In the genomic region with DNA sequence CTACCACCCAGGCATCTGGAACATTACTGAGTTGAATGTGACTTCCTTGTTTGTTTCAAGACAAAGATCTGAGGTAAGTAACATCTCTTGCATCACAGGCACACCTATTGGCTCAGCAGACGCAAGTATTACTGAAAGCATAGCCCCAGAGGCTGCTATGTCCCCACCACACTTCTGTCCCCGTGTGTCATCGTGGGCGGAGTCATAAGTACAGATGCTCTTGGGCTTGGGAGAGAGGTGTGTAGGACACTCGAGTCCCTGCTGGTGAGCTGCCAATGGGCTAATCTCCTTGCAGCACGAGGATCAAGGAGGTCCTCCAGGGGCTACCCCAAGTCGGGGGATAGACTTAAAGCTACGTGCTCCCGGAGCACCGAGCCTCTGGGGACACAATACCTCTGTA, we compare ENCODE assay signal across 29 mouse cellular contexts. TPM values are rescaled to one million over a fixed set of nuclear protein-coding genes. Genes with fewer than 3 reads are reported as not detected.
DNase-seq lines count a peak whose midpoint lies in the region; ATAC-seq and TF ChIP-seq lines count a peak whose summit lies in the region.
"Had no signal": no experiment of that assay in that cellular context is flagged by ENCODE, and none has a peak within 500 bp of the region (broad histone marks: within the 10 kb centered on the region; RNA-seq: fewer than 3 reads in every experiment).

No protein-coding gene starts in this region.

- no peaks in the 10 kb centered on the region for H3K27me3 ChIP-seq in CH12.LX (replicated peaks)
- H3K27me3 ChIP-seq in kidney, embryonic 16.5 days (ENCODE audit: insufficient read depth, low read length) = no peaks in the 10 kb centered on the region
- H3K27me3 ChIP-seq: heart, embryonic 13.5 days; hindbrain, embryonic 15.5 days; liver, embryonic 13.5 days; lung, embryonic 15.5 days; midbrain, embryonic 15.5 days; neural tube, embryonic 12.5 days had no signal

- peak; percentile 17 for DNase-seq in CH12.LX (ENCODE audit: extremely low read depth)
- DNase-seq in lung, postnatal 10 days = peak; percentile 61
- DNase-seq in thymus, postnatal 14 days = no peak
- no peak for DNase-seq in kidney, adult 9 months
- DNase-seq: adrenal gland, adult 2 months; adrenal gland, postnatal 36 days; B cell, adult 2 months; cerebellum, adult 18-20 months; cerebellum, postnatal 14 days; gastrocnemius, postnatal 36 days; heart, postnatal 10 days; kidney, adult 18-20 months; kidney, postnatal 10 days; liver, embryonic 13.5 days; right cerebral cortex, adult 18-20 months; spleen, adult 18-20 months; thymus, adult 18-20 months; thymus, postnatal 36 days had no signal

- H3K9ac ChIP-seq in CH12.LX (ENCODE audit: insufficient read depth, low read depth) = no peak overlapping the region
- H3K9ac ChIP-seq in kidney, embryonic 16.5 days (replicated peaks; ENCODE audit: low read length) = no peak overlapping the region
- H3K9ac ChIP-seq: heart, embryonic 13.5 days; hindbrain, embryonic 15.5 days; liver, embryonic 13.5 days; lung, embryonic 15.5 days; midbrain, embryonic 15.5 days; neural tube, embryonic 12.5 days had no signal

- dilution Hi-C loops in CH12.LX (cut with MboI; ENCODE audit: extremely low pct_ligation_motif_present, extremely low pct_unique_long_range_greater_than_20kb, low sequenced_read_pairs) = no loop called here

- whole genome bisulfite sequencing in kidney, embryonic 16.5 days = 88% methylated on average over 10 of the region's 10 CpGs

- peaks cover 3% of the 10 kb centered on the region for H3K9me3 ChIP-seq in CH12.LX (replicated peaks; ENCODE audit: low read length)
- no peaks in the 10 kb centered on the region for H3K9me3 ChIP-seq in kidney, embryonic 16.5 days (ENCODE audit: low read length)
- H3K9me3 ChIP-seq: heart, embryonic 13.5 days; hindbrain, embryonic 15.5 days; liver, embryonic 13.5 days; lung, embryonic 15.5 days; midbrain, embryonic 15.5 days; neural tube, embryonic 12.5 days had no signal

- in situ Hi-C loops in CH12.LX (cut with MboI; ENCODE audit: low pct_ligation_motif_present, low pct_unique_long_range_greater_than_20kb, low sequenced_read_pairs) = no loop called here

- no peak for TF ChIP-seq CTCF in CH12.LX (conservative IDR thresholded peaks at IDR 0.05 in 1 of 2, IDR thresholded peaks at IDR 0.05 in 1 of 2; ENCODE audit: low read depth in 2 of 2, low read length in 2 of 2)

- no peak for TF ChIP-seq EP300 in CH12.LX (IDR thresholded peaks at IDR 0.05; ENCODE audit: low read length)

- H3K4me3 ChIP-seq in CH12.LX (replicated peaks in 1 of 3; ENCODE audit: low read depth in 2 of 3, low read length in 2 of 3, poor library complexity in 1 of 3) = no peak overlapping the region
- no peak overlapping the region for H3K4me3 ChIP-seq in kidney, embryonic 16.5 days (ENCODE audit: low read length)
- H3K4me3 ChIP-seq: heart, embryonic 13.5 days; hindbrain, embryonic 15.5 days; liver, embryonic 13.5 days; lung, embryonic 15.5 days; midbrain, embryonic 15.5 days; neural tube, embryonic 12.5 days had no signal

- no peak overlapping the region for H3K4me2 ChIP-seq in CH12.LX (ENCODE audit: insufficient read depth, low read depth, poor library complexity, severe bottlenecking)
- H3K4me2 ChIP-seq in kidney, embryonic 16.5 days (replicated peaks; ENCODE audit: low read depth, low read length) = no peak overlapping the region
- H3K4me2 ChIP-seq: heart, embryonic 13.5 days; hindbrain, embryonic 15.5 days; liver, embryonic 13.5 days; lung, embryonic 15.5 days; midbrain, embryonic 15.5 days; neural tube, embryonic 12.5 days had no signal

- ATAC-seq in granulocyte monocyte progenitor cell, adult 5-6 weeks (replicated peaks; ENCODE audit: poor library complexity, severe bottlenecking) = peak; percentile 68
- ATAC-seq in megakaryocyte, adult 5-6 weeks (ENCODE audit: poor library complexity, severe bottlenecking) = peak; percentile 93
- ATAC-seq in kidney, embryonic 16.5 days (ENCODE audit: low FRiP score, low TSS enrichment) = no peak
- ATAC-seq: activated CD4-positive, CD25-positive, alpha-beta regulatory T cell, adult 4 months; forebrain, embryonic 14.5 days; inflammation-experienced regulatory T-cells, adult 6 months; midbrain, embryonic 15.5 days had no signal

- no peak for TF ChIP-seq POLR2A in CH12.LX (IDR thresholded peaks at IDR 0.05; ENCODE audit: low read depth, low read length)

- no peak for TF ChIP-seq RAD21 in CH12.LX (IDR thresholded peaks at IDR 0.05; ENCODE audit: low read depth, low read length)

- H3K36me3 ChIP-seq in CH12.LX (replicated peaks in 1 of 2; ENCODE audit: control insufficient read depth in 1 of 2, insufficient read depth in 1 of 2, low read length in 1 of 2) = no peaks in the 10 kb centered on the region
- H3K36me3 ChIP-seq in kidney, embryonic 16.5 days (ENCODE audit: insufficient read depth, low read length) = no peaks in the 10 kb centered on the region
- H3K36me3 ChIP-seq: heart, embryonic 13.5 days; liver, embryonic 13.5 days; lung, embryonic 15.5 days; midbrain, embryonic 15.5 days; neural tube, embryonic 12.5 days had no signal

- peaks cover 2 to 21% of the 10 kb centered on the region in 2 experiments; a peak in 2 of 4 replicates for H3K4me1 ChIP-seq in CH12.LX (ENCODE audit: control insufficient read depth in 1 of 2, insufficient read depth in 2 of 2)
- H3K4me1 ChIP-seq in kidney, embryonic 16.5 days (ENCODE audit: insufficient read depth, low read length) = peaks cover 10% of the 10 kb centered on the region
- H3K4me1 ChIP-seq: liver, embryonic 13.5 days; lung, embryonic 15.5 days; midbrain, embryonic 15.5 days had no signal

- H3K27ac ChIP-seq in CH12.LX (ENCODE audit: insufficient read depth, low read depth) = no peak overlapping the region
- H3K27ac ChIP-seq in kidney, embryonic 16.5 days (ENCODE audit: low read length) = no peak overlapping the region
- H3K27ac ChIP-seq: heart, embryonic 13.5 days; hindbrain, embryonic 15.5 days; liver, embryonic 13.5 days; lung, embryonic 15.5 days; midbrain, embryonic 15.5 days; neural tube, embryonic 12.5 days had no signal

- H3K79me2 ChIP-seq in CH12.LX (replicated peaks; ENCODE audit: control insufficient read depth, extremely low read depth, insufficient read depth, poor library complexity, severe bottlenecking) = no peaks in the 10 kb centered on the region

TF ChIP-seq in CH12.LX, 34 proteins besides CTCF, POLR2A, EP300 and RAD21:
- TF ChIP-seq IRF4 (IDR thresholded peaks at IDR 0.05; ENCODE audit: low read depth, low read length) (no peak), MEF2A (IDR thresholded peaks at IDR 0.05; ENCODE audit: borderline replicate concordance, low read depth, low read length) (no peak), NELFE (IDR thresholded peaks at IDR 0.05; ENCODE audit: low read depth, low read length) (no peak), USF2 (conservative IDR thresholded peaks at IDR 0.05; ENCODE audit: low read depth, low read length) (no peak), E2F4 (IDR thresholded peaks at IDR 0.05; ENCODE audit: insufficient replicate concordance, low read depth, low read length) (no peak)

RNA-seq across cellular contexts. Expression of a gene that starts 56.0 kb away (rescaled TPM):
- total RNA-seq in CH12.LX (2012; rRNA removed) (20.3 and 26.5 TPM in 2 replicates), CH12.LX (2014; rRNA removed) (24.4 and 30.7 TPM in 2 replicates)
- polyA plus RNA-seq in CH12.LX (2012; ENCODE audit: insufficient read length, low read depth) = 22.2 and 27.5 TPM in 2 replicates
- 0.34 TPM in 1 of 2 replicates, not detected in the other for total RNA-seq in granulocyte monocyte progenitor cell, adult 5-6 weeks (2014; fragmentation: Nextera tagmentation)
- not detected in 2 replicates for total RNA-seq in granulocyte monocyte progenitor cell, adult 5-6 weeks (2017)
- total RNA-seq in megakaryocyte, adult 5-6 weeks (2015) = 0.13 and 0.75 TPM in 2 replicates
- 0.07 and 0.12 TPM in 2 replicates for total RNA-seq in megakaryocyte, adult 5-6 weeks (2017)
- 57.1 and 58.6 TPM in 2 replicates for polyA plus RNA-seq in kidney, embryonic 16.5 days (2015; fragmentation: Nextera tagmentation; extraction: Ambion mirVana)
- polyA plus RNA-seq: activated CD4-positive, CD25-positive, alpha-beta regulatory T cell, adult 4 months had no signal

Comparison
In these comparisons a context has a peak if more than half of its experiments do, and no peak if none do; other contexts are left out.
1. DNase-seq: peak in CH12.LX (single experiment) and lung, postnatal 10 days (single experiment); none in thymus, postnatal 14 days (single experiment) and kidney, adult 9 months (single experiment).
2. RNA of a gene that starts 56.0 kb away (total RNA-seq): 20.3 to 30.7 TPM in CH12.LX; 0.07 to 0.75 TPM in megakaryocyte, adult 5-6 weeks and 0.34 TPM in granulocyte monocyte progenitor cell, adult 5-6 weeks; every median in the first group is over 10 times any median in the second.